Mouse (Mus musculus): ENCODE data around the gene AL732309.1. TPM values are rescaled to one million over a fixed set of nuclear protein-coding genes. Genes with fewer than 3 reads are reported as not detected.
"Not testable (repeated sequence)": the region's sequence is repeated elsewhere in the genome, so short reads cannot be mapped to it uniquely, and the experiment has no call there.

The AL732309.1 gene
- polyA plus RNA-seq, 1 experiment, result 20.9 TPM

DNA sequence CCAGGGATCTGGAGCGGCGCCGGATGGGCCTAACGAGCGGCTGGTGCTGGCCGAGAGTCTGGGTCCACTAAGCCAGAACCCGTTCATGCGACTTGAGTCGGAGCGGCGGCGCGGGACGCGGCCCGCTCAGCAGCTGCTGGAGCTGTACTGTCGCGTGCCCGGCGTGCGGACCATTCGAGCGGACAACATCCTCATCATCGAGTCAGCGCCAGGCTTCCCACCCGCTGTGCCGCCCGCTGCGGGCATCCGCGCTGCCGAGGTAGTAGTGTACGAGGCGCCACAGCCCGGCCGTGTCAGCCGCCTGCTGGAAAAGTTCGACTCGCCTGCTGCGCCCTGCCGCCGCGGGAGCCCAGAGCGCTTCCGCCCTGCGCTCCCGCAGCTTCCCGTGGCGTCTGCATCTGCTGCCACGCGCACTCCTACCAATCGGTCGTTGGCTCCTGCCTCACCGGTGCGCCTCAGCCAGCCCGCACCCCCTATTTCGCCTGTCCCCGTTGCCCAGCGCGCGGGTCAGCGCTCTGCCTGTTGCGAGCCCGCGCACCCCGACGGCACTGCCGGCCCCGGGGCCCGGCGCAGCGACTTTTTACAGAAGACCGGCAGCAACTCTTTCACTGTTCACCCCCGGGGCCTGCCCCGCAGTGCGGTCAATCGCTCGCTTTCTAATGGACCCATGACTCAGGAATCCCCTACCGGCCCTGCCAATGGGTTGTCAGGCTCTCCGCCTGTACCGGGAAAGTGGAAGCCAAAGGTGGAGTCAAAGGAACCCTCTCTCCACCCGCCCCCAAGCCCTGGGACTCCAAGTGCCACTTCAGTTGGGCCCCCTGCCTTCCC is 16.3 kb upstream of the AL732309.1 start:
- no peak for TF ChIP-seq CTCF (IDR thresholded peaks at IDR 0.05; ENCODE audit: insufficient read depth, low read length)
- TF ChIP-seq POLR2A (IDR thresholded peaks at IDR 0.05; ENCODE audit: borderline replicate concordance, extremely low read depth, low read depth, low read length), result no peak
- 1% methylated on average over 81 of the region's 82 CpGs for WGBS
- Histone ChIP-seq H3K4me3 (replicated peaks; ENCODE audit: extremely low read depth, low read depth, low read length) (peak overlapping the region; percentile 66), H3K4me1 (ENCODE audit: control insufficient read depth, insufficient read depth, low read length) (peaks cover 10% of the 10 kb centered on the region)
- no peak for DNase-seq

DNA sequence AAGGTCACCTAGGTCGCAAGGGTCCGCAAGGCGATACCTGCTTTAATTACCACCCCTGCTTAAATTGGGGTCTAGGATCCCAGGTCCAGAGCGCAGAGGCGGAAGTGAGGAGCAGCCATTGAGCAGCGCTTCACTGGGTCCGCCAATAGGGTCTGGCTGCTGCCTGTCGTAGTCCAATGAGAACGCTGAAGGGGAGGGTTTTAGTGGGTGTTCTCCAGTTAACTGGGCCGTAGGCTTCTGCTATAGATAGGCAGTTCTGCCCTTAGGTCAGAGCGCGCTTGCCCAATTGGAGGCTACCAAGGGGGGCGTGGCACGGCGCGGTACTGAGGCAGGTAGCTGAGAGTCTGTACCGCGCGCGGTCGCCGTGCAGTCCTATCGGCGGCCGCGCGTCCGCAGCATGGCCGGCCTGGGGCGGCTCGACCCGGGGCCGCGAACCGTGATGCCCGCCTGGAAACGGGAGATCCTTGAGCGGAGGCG is 15.7 kb upstream of the AL732309.1 start, which contains the start of gene Tprn:
TSS of gene Tprn (plus strand) at position 328 of the 477 bp plus-strand sequence.
- peaks cover 10% of the 10 kb centered on the region for H3K4me1 ChIP-seq (ENCODE audit: control insufficient read depth, insufficient read depth, low read length)
- peak; percentile 89 for DNase-seq
- peak; percentile 28; the same call in 1 of the 2 replicates for TF ChIP-seq POLR2A (IDR thresholded peaks at IDR 0.05; ENCODE audit: borderline replicate concordance, extremely low read depth, low read depth, low read length)
- no peak for TF ChIP-seq CTCF (IDR thresholded peaks at IDR 0.05; ENCODE audit: insufficient read depth, low read length)
- H3K4me3 ChIP-seq (replicated peaks; ENCODE audit: extremely low read depth, low read depth, low read length), result peak within 1 kb of the TSS; percentile 66
- under 1% methylated on average over 39 of the region's 39 CpGs for WGBS

DNA sequence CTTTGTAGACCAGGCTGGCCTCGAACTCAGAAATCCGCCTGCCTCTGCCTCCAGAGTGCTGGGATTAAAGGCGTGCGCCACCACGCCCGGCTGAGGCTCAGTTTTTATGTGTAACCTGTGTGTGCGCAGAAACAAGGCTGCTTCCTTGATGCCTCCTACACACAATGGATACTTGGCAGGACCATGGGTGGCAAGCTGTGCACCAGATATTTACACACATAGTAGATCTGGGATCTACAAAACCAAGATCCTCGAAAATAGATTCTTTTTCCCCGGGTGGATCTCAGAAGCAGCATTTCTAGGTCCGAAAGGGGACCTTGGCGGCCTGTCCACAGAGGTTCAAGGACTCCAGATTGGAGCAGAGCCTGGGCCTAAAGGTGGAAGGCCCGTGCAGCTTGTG is 15.2 kb upstream of the AL732309.1 start:
- DNase-seq, result no peak
- WGBS, result 45% methylated on average over 12 of the region's 12 CpGs
- TF ChIP-seq POLR2A (IDR thresholded peaks at IDR 0.05; ENCODE audit: borderline replicate concordance, extremely low read depth, low read depth, low read length) (no peak), CTCF (IDR thresholded peaks at IDR 0.05; ENCODE audit: insufficient read depth, low read length) (no peak)
- H3K4me3 ChIP-seq (replicated peaks; ENCODE audit: extremely low read depth, low read depth, low read length), result peak overlapping the region; percentile 55
- peaks cover 10% of the 10 kb centered on the region for H3K4me1 ChIP-seq (ENCODE audit: control insufficient read depth, insufficient read depth, low read length)

DNA sequence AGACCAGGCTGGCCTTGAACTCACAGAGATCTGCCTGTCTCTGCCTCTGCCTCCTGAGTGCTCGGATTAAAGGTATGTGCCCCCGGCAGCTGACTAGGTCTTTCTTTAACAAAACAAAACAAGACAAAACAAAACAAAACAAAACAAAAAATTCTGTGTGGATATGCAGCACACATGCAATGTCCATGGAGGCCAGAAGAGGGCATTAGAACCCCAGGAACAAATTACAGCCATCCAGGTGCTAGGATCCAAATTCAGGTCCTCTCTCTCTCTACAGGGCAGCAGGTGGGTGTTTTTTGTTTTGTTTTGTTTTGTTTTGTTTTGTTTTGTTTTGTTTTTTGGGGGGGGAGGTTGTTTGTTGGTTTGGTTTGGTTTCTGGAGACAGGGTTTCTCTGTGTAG is 12.2 kb upstream of the AL732309.1 start:
- Histone ChIP-seq H3K4me1 (ENCODE audit: control insufficient read depth, insufficient read depth, low read length) (peaks cover 14% of the 10 kb centered on the region), H3K4me3 (replicated peaks; ENCODE audit: extremely low read depth, low read depth, low read length) (no peak overlapping the region)
- TF ChIP-seq POLR2A (IDR thresholded peaks at IDR 0.05; ENCODE audit: borderline replicate concordance, extremely low read depth, low read depth, low read length) (no peak), CTCF (IDR thresholded peaks at IDR 0.05; ENCODE audit: insufficient read depth, low read length) (peak; percentile 30)
- 61% methylated on average over 2 of the region's 2 CpGs for WGBS
- no peak for DNase-seq

DNA sequence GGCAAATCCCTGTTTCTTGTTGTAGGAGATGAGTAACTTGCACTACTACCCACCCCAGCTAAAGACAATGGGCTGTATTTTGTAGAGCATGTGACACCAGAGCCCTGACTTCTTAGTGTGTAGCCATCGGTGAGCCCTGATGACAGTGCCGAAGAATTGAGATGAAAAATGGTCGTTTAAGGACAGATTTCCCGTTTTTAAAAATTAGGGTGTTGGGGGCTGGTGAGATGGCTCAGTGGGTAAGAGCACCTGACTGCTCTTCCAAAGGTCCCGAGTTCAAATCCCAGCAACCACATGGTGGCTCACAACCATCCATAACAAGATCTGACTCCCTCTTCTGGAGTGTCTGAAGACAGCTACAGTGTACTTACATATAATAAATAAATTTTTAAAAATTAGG is 10.6 kb upstream of the AL732309.1 start:
- not testable (repeated sequence) for DNase-seq; H3K4me3 ChIP-seq (replicated peaks; ENCODE audit: extremely low read depth, low read depth, low read length)
- 80% methylated on average over 5 of the region's 5 CpGs for WGBS

DNA sequence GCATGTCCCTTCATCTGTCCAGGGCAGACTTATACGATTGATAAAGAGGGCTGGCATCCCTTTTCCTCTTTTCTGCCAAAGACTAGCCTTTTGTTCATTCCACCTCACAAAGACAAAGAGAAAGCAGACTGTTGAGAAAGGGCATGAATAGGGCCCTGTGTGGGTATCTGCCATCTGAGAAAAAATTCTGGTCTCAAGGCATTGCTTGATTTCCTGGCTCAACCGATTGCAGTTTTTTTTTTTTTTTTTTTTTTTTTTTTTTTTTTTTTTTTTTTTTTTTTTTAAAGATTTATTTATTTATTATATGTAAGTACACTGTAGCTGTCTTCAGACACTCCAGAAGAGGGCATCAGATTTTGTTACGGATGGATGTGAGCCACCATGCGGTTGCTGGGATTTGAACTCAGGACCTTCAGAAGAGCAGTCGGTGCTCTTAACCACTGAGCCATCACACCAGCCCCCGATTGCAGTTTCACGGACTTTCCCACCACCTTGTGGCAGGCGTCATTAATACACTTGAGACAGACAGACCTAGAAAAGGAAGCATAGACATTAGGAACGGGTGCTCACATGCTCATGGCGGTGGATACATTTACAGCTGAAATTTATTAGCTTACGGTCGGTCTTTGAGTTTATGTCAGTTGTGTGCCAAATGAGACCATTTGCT is 9.9 kb upstream of the AL732309.1 start:
- 39% methylated on average over 12 of the region's 12 CpGs for WGBS
- H3K4me3 ChIP-seq (replicated peaks; ENCODE audit: extremely low read depth, low read depth, low read length), result peak overlapping the region; percentile 93
- H3K4me1 ChIP-seq (ENCODE audit: control insufficient read depth, insufficient read depth, low read length); DNase-seq: not testable (repeated sequence)
- peak; percentile 25; the same call in 1 of the 2 replicates for TF ChIP-seq CTCF (IDR thresholded peaks at IDR 0.05; ENCODE audit: insufficient read depth, low read length)

More for the DNA sequence above, 10.6 kb upstream of the AL732309.1 start:
- H3K4me1 ChIP-seq (ENCODE audit: control insufficient read depth, insufficient read depth, low read length), result not testable (repeated sequence)

DNA sequence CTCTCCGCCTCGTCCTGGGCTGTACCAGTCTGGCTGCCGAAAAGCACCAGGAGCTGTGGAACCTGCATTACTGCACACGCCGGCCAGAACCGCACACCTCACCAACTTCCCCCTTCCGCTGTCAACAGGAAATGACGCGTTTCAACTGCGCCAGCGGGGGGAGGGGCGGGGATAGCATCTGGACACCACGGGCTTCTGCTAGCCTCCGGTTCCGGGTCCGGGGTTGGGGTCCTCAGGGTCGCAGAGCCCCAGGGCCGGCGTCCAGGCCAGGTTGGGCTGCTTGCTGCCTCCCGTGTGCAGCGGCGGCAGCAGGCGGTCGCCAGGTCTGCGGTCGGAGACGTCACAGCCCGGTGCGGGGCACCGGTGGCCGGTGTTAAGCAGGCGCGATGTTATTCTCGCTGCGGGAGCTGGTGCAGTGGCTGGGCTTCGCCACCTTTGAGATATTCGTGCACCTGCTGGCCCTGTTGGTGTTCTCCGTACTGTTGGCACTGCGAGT is 8.7 kb upstream of the AL732309.1 start, which contains the start of gene Tmem203:
TSS of gene Tmem203 (plus strand) at position 156 of the 496 bp plus-strand sequence.
- peaks cover 9% of the 10 kb centered on the region; the same call in 1 of the 2 replicates for H3K4me1 ChIP-seq (ENCODE audit: control insufficient read depth, insufficient read depth, low read length)
- peak; percentile 89 for DNase-seq
- TF ChIP-seq CTCF (IDR thresholded peaks at IDR 0.05; ENCODE audit: insufficient read depth, low read length) (no peak), POLR2A (IDR thresholded peaks at IDR 0.05; ENCODE audit: borderline replicate concordance, extremely low read depth, low read depth, low read length) (peak; percentile 84)
- H3K4me3 ChIP-seq (replicated peaks; ENCODE audit: extremely low read depth, low read depth, low read length), result peak within 1 kb of the TSS; percentile 93
- under 1% methylated on average over 39 of the region's 39 CpGs for WGBS

DNA sequence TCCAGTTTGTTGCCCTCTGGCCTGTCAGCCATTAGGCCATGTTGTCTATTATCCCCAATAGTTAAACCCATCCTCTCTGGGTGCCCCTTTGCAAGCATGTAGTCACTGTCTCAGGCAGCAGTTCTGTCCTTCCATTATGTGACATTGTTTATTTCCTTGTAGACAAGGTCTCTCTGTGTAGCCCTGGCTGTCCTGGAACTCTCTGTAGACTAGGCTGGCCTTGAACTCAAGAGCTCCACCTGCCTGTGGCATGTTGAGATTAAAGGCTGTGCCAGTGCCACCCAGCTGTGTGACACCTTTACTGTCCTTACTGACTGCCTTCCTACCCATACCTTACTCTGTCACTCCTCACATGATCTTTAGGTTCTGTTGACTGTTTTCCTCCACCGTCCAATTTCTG is 5.7 kb upstream of the AL732309.1 start:
- no peak for DNase-seq
- WGBS, result 75% methylated on average over 1 of the region's 1 CpGs
- TF ChIP-seq CTCF (IDR thresholded peaks at IDR 0.05; ENCODE audit: insufficient read depth, low read length) (peak; percentile 54), POLR2A (IDR thresholded peaks at IDR 0.05; ENCODE audit: borderline replicate concordance, extremely low read depth, low read depth, low read length) (no peak)
- Histone ChIP-seq H3K4me3 (replicated peaks; ENCODE audit: extremely low read depth, low read depth, low read length) (no peak overlapping the region), H3K4me1 (ENCODE audit: control insufficient read depth, insufficient read depth, low read length) (peaks cover 9% of the 10 kb centered on the region; the same call in 1 of the 2 replicates)

DNA sequence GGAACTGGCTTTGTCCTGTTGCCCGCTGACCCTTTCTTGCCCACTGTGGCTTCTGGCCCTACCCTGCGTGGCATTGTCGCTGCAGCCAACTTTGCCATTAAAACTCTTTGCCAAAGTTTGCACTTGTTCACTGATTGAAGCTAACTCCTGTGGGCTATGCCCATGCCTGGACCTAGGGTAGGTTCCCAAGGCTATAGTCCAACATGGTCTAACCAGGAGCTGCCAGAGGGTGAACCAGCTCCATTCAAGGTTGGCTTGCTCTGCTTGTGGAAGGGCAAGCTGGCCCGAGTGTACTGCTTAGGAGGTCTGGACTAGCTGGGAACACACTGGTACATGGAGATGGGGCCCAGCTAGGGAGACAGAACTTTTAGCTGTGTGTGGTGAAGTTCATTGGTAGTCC is 2.5 kb downstream of the AL732309.1 start:
- DNase-seq, result no peak
- Histone ChIP-seq H3K4me1 (ENCODE audit: control insufficient read depth, insufficient read depth, low read length) (peaks cover 4% of the 10 kb centered on the region), H3K4me3 (replicated peaks; ENCODE audit: extremely low read depth, low read depth, low read length) (no peak overlapping the region)
- TF ChIP-seq CTCF (IDR thresholded peaks at IDR 0.05; ENCODE audit: insufficient read depth, low read length) (no peak), POLR2A (IDR thresholded peaks at IDR 0.05; ENCODE audit: borderline replicate concordance, extremely low read depth, low read depth, low read length) (no peak)
- WGBS, result 85% methylated on average over 4 of the region's 4 CpGs

Data from lung, adult 2 months (tissue).